Mouse (Mus musculus) erythroblast, embryonic 14.5 days (primary cell): ENCODE results near the gene Shb.

ENCODE experiments used
- GATA1 ChIP-seq: IDR thresholded peaks from 2 replicates; pipeline ENCODE4 v1.6.1; 2012; ENCODE audit warnings: low read length, inconsistent platforms, mixed read lengths
- TAL1 ChIP-seq: IDR thresholded peaks from 3 replicates; pipeline ENCODE4 v1.6.1; 2012; ENCODE audit warnings: low read length, inconsistent platforms, mixed read lengths

DNA sequence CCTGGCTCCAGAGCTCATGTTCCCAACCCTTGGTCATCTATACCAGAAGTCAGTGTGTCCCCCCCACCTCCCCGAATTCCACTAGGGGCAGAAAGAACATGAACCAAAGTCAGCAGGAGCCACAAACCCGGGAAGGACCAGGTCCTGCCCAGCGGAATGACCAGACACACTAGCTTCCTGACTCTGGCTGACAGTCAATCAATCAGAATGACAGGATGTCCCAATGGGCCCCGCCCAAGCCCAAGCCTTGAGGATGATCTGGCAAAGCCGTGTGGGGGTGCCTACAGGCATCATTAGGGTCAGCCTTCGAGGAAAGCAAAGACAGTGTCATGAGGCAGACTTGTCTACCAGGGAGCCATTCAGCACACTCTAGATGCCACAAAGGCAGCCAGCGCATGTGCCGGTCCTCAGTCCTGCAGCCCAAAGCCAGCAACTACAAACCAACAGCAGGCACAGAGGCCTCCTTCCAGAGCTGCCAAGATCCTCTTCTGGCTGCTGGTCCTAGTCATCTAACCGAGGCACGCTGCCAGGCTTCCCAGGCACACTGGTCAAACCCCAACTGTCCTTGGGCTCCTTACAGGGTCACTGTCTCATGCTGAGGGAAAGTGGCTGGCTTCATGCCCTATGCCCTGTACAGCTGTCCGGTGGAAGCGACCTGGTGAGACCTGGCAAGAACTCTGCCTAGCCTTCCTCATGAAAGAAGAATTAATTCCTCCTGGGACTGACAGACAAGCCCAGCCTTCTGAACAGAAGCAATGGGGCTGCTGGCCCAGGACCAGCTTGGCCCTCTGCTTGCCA lies 65.0 kb downstream of the Shb start:
- TF ChIP-seq TAL1: no peak
- no peak for TF ChIP-seq GATA1
